Mouse (Mus musculus) intestine, embryonic 15.5 days (tissue): Measurements from ENCODE around the gene Gatc. TPM values are rescaled to one million over a fixed set of nuclear protein-coding genes. Genes with fewer than 3 reads are reported as not detected.
"Not testable (repeated sequence)": the region's sequence is repeated elsewhere in the genome, so short reads cannot be mapped to it uniquely, and the experiment has no call there.

Experiments
- ATAC-seq: fragments of 200-750 bp; cut with Nextera tagmentation; 2 replicates; pipeline ENCODE4 v1.8.0; 2017; ENCODE audit warnings: moderate TSS enrichment, moderate library complexity
- H3K27ac ChIP-seq: fragments of 300-500 bp; sonication (generic); 2 replicates; pipeline ENCODE4 v1.5.1; 2015; ENCODE audit warnings: mild to moderate bottlenecking, inconsistent platforms
- H3K27me3 ChIP-seq: fragments of 300-500 bp; sonication (generic); replicated peaks from 2 replicates; pipeline ENCODE4 v1.6.1; 2015; ENCODE audit warnings: inconsistent platforms
- H3K36me3 ChIP-seq: fragments of 300-500 bp; sonication (generic); 2 replicates; pipeline ENCODE4 v1.6.1; 2015; ENCODE audit warnings: inconsistent platforms
- H3K4me1 ChIP-seq: fragments of 300-500 bp; sonication (generic); replicated peaks from 2 replicates; pipeline ENCODE4 v1.6.1; 2015; ENCODE audit warnings: inconsistent platforms
- H3K4me2 ChIP-seq: fragments of 300-500 bp; sonication (generic); replicated peaks from 2 replicates; pipeline ENCODE4 v1.6.1; 2015; ENCODE audit warnings: mild to moderate bottlenecking, inconsistent platforms
- H3K4me3 ChIP-seq: fragments of 300-500 bp; sonication (generic); replicated peaks from 2 replicates; pipeline ENCODE4 v1.5.1; 2015; ENCODE audit warnings: inconsistent platforms
- H3K9ac ChIP-seq: fragments of 300-500 bp; sonication (generic); 2 replicates; pipeline ENCODE4 v1.6.1; 2015; ENCODE audit warnings: inconsistent platforms
- H3K9me3 ChIP-seq: fragments of 300-500 bp; sonication (generic); 2 replicates; pipeline ENCODE4 v1.6.1; 2016; ENCODE audit warnings: inconsistent platforms
- WGBS: fragments of 180-500 bp; shearing (Covaris S2); methylation state at CpG from one replicate; pipeline ENCODE4 v1.1.7; 2015; 5-methylcytosine and 5-hydroxymethylcytosine counted together
- polyA plus RNA-seq: library from polyadenylated mRNA; unstranded; fragments of >200 nt; fragmentation: Nextera tagmentation; extraction: Ambion mirVana; gene quantifications from 2 replicates; pipeline ENCODE4 v1.2.1, GENCODE M21; 2015

Gatc gene
- 24.8 and 24.9 TPM in 2 replicates for polyA plus RNA-seq

DNA sequence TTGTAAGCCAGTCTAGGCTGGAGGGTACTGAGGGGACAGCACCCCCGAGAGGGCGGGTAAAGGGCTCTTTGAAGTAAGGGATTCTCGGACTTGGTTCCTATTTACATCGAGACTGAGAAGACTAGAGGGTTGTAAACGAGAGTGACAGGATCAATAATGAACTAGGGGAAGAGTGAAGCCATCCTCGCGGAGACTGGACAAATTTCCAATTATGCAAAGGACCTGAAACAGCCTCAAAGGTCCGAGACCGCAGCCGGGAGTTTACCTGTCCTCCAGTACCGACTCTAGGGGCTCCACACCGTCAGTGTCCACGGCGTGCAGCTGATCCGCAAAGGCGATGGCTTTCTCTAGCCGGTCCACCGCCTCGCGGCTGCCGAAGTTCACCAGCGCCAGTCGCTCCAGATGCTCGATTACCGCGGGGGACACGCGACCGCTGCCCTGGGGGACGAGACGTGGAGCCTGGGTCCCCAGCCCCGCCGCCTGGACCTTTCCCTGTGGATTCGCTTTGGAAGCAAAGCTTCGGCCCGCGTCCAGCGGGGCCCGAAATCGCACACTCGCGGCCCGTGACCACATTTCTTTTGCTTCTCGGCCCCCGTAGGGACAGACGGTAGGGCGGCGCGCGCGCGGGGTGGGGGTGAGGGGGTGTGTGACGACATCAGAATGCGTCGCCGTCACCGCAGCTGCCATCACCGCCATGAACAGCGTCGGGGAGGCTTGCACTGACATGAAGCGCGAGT lies at the start of gene Gatc, which contains the start of gene Triap1:
Gatc (minus strand) TSS at position 602 of the 737 bp plus-strand sequence.
Triap1 (plus strand) TSS at position 649 of the 737 bp plus-strand sequence.
- Histone ChIP-seq H3K9me3 (no peaks in the 10 kb centered on the region), H3K9ac (peak within 1 kb of the TSS; percentile 90), H3K27me3 (no peaks in the 10 kb centered on the region), H3K27ac (peak within 1 kb of the TSS; percentile 81), H3K4me1 (peaks cover 9% of the 10 kb centered on the region), H3K4me2 (peak within 1 kb of the TSS; percentile 55), H3K36me3 (peaks cover 29% of the 10 kb centered on the region), H3K4me3 (peak within 1 kb of the TSS; percentile 77)
- peak; percentile 94 for ATAC-seq
- WGBS = under 1% methylated on average over 62 of the region's 62 CpGs

DNA sequence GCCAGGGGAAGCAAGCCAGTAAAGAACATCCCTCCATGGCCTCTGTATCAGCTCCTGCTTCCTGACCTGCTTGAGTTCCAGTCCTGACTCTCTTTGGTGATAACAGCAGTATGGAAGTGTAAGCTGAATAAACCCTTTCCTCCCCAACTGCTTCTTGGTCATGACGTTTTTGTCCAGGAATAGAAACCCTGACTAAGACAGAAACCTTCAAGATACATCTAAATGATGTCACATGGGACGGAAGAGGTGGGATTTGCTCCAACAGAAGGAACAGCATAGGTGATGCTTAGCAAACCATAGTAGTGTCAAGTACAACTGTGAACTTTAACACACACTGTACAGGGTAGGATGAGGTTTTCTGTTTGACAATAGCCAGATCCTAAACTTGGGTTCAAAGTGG lies 37.9 kb upstream of the Gatc start:
- not testable (repeated sequence) for ATAC-seq, H3K27ac ChIP-seq, H3K4me2 ChIP-seq, H3K4me3 ChIP-seq, H3K4me1 ChIP-seq, H3K9ac ChIP-seq, H3K27me3 ChIP-seq, H3K9me3 ChIP-seq, H3K36me3 ChIP-seq
- 62% methylated on average over 2 of the region's 2 CpGs for WGBS

DNA sequence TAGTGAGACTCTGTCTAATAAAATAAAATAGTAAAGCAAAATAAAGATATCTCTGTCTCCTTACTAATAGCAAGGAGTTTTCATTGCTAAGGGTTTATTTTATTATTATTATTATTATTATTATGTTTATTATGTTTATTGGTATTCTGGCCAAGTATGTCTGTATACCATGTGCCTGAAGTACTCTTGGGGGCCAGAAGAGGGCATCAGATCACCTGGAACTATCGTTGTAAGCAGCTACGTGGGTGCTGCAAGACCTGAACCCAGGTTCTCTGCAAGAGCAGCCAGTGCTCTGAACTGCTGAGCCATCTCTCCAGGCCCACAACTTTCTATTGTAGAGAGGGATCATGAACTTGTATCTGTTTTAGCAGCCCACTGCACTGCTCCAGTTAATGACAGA lies 34.5 kb upstream of the Gatc start:
- Histone ChIP-seq H3K27me3 (no peaks in the 10 kb centered on the region), H3K4me1 (peaks cover 3% of the 10 kb centered on the region), H3K4me2 (no peak overlapping the region), H3K36me3 (no peaks in the 10 kb centered on the region), H3K27ac (no peak overlapping the region), H3K9me3 (no peaks in the 10 kb centered on the region), H3K9ac (no peak overlapping the region), H3K4me3 (no peak overlapping the region)
- 88% methylated on average over 2 of the region's 2 CpGs for WGBS
- no peak for ATAC-seq

GRCm38 (mm10) chr5:115374204-115374820 lies 33.3 kb upstream of the Gatc start:
- no peaks in the 10 kb centered on the region for H3K27me3 ChIP-seq
- H3K9ac ChIP-seq = peak overlapping the region; percentile 42; the same call in 1 of the 2 replicates
- no peaks in the 10 kb centered on the region for H3K36me3 ChIP-seq
- no peak overlapping the region for H3K27ac ChIP-seq
- H3K4me2 ChIP-seq = peak overlapping the region; percentile 66
- H3K9me3 ChIP-seq = no peaks in the 10 kb centered on the region
- peaks cover 3% of the 10 kb centered on the region for H3K4me1 ChIP-seq
- H3K4me3 ChIP-seq = peak overlapping the region; percentile 18; the same call in 1 of the 2 replicates
- WGBS = 26% methylated on average over 11 of the region's 11 CpGs
- ATAC-seq = no peak

- peak overlapping the region; percentile 42; the same call in 1 of the 2 replicates for H3K9ac ChIP-seq
- no peak overlapping the region for H3K27ac ChIP-seq
- peak overlapping the region; percentile 66 for H3K4me2 ChIP-seq
- H3K4me3 ChIP-seq = peak overlapping the region; percentile 18; the same call in 1 of the 2 replicates
- H3K36me3 ChIP-seq = no peaks in the 10 kb centered on the region
- peaks cover 3% of the 10 kb centered on the region for H3K4me1 ChIP-seq
- H3K27me3 ChIP-seq = no peaks in the 10 kb centered on the region
- 25% methylated on average over 26 of the region's 26 CpGs for WGBS
- no peak for ATAC-seq
- H3K9me3 ChIP-seq = no peaks in the 10 kb centered on the region
These were observed 32.6 kb upstream of the Gatc start for GRCm38 (mm10) chr5:115373441-115374203.

DNA sequence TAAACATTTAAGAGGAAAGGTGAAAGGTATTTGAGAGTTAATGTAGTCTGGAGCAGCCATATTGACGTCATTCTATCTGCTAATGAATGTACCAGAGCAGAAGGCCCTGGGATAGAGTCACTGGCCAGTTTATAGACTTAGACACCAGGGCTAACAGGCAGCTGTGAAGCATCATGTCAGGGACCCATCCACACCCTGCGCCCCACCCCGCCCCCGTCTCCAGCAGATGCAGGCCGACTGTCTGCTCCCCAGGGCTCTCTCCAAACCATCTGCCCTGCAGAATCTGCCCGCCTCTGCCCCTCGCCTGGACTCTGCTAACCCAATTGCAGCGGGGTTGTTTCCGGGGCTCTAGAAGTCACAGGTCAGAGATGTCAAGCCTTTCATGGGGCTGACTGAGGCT lies 30.8 kb upstream of the Gatc start:
- Histone ChIP-seq H3K27ac (no peak overlapping the region), H3K9ac (no peak overlapping the region), H3K4me2 (no peak overlapping the region), H3K36me3 (no peaks in the 10 kb centered on the region), H3K9me3 (no peaks in the 10 kb centered on the region), H3K4me1 (peaks cover 3% of the 10 kb centered on the region), H3K27me3 (no peaks in the 10 kb centered on the region), H3K4me3 (no peak overlapping the region)
- 25% methylated on average over 9 of the region's 9 CpGs for WGBS
- ATAC-seq = no peak

DNA sequence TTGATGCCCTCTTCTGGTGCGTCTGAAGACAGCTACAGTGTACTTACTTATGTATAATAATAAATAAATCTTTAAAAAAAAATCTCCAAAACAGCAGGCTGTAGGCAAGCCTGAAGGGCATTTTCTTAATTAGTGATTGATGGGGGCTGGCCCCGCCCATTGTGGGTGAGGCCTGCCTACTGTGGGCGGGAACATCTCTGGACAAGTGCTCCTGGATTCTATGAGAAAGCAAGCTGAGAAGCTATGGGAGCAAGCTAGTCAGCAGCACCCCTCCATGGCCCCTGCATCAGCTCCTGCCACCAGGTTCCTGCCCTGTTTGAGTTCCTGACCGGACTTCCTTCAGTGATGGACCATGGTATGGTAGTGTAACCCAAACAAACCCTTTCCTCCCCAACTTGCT lies 23.8 kb upstream of the Gatc start:
- no peaks in the 10 kb centered on the region for H3K27me3 ChIP-seq
- no peak overlapping the region for H3K4me3 ChIP-seq
- H3K36me3 ChIP-seq = no peaks in the 10 kb centered on the region
- WGBS = 82% methylated on average over 4 of the region's 4 CpGs
- no peak overlapping the region for H3K9ac ChIP-seq
- H3K4me1 ChIP-seq = no peaks in the 10 kb centered on the region
- H3K4me2 ChIP-seq = no peak overlapping the region
- H3K9me3 ChIP-seq = no peaks in the 10 kb centered on the region
- ATAC-seq = no peak
- no peak overlapping the region for H3K27ac ChIP-seq

- H3K27me3 ChIP-seq = no peaks in the 10 kb centered on the region
- H3K9me3 ChIP-seq = no peaks in the 10 kb centered on the region
- H3K4me3 ChIP-seq = no peak overlapping the region
- 23% methylated on average over 19 of the region's 19 CpGs for WGBS
- H3K4me1 ChIP-seq = 0 out of 2 replicates have a peak, but pooled peaks cover 5% of the 10 kb centered on the region
- no peak overlapping the region for H3K9ac ChIP-seq
- no peaks in the 10 kb centered on the region for H3K36me3 ChIP-seq
- H3K4me2 ChIP-seq = no peak overlapping the region
- no peak for ATAC-seq
- H3K27ac ChIP-seq = no peak overlapping the region
These were observed 22.1 kb upstream of the Gatc start for GRCm38 (mm10) chr5:115362819-115363714.

DNA sequence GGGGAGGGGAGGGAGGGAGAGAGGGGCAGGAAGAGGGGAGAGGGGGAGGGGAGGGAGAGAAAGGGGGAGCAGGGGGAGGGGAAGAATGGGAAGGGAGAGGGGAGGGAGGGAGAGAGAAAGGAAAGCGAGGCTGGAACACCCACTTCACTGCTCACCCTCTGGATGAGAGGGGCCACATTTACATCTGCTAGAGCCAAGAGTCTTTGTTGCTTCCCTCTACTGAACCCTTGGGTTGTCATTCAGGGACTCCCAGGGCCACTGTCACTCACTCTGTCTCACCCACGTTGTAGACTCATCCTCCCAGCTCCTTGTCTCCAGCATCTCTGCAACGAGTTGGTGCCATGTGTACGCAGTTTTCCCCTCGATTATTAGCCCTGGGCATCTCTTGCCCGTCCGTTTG lies 21.2 kb upstream of the Gatc start:
- Histone ChIP-seq H3K4me2 (no peak overlapping the region), H3K36me3 (no peaks in the 10 kb centered on the region), H3K27me3 (no peaks in the 10 kb centered on the region), H3K27ac (no peak overlapping the region), H3K4me3 (no peak overlapping the region), H3K4me1 (0 out of 2 replicates have a peak, but pooled peaks cover 5% of the 10 kb centered on the region), H3K9ac (no peak overlapping the region), H3K9me3 (no peaks in the 10 kb centered on the region)
- 32% methylated on average over 7 of the region's 7 CpGs for WGBS
- no peak for ATAC-seq

DNA sequence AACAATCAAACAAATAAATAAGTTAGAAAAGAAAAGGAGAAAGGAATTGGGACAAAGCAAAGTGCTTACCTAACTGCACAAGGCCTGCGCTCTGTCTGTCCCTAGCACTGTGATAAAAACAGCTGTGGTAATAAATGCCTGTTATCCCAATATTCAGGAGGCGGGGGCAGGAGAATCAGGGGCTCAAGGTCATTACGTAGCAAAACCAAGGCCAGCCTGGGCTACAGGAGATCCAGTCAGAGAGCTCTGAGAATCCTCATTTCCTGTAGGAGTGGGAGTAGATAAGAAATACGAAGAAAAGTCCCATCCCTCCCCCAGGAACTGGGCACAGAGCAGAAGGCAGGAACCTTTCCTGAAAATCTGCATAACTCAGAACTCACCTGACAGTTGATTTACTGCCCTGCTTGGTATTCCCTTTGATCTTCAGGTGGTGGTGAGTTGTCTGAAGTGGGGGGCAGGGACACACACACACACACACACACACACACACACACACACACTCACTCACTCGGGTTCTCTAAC lies 18.9 kb upstream of the Gatc start:
- Histone ChIP-seq H3K9ac (no peak overlapping the region), H3K9me3 (no peaks in the 10 kb centered on the region), H3K27ac (no peak overlapping the region), H3K4me1 (0 out of 2 replicates have a peak, but pooled peaks cover 5% of the 10 kb centered on the region), H3K27me3 (no peaks in the 10 kb centered on the region), H3K4me2 (no peak overlapping the region), H3K36me3 (no peaks in the 10 kb centered on the region), H3K4me3 (no peak overlapping the region)
- 44% methylated on average over 5 of the region's 5 CpGs for WGBS
- ATAC-seq = peak; percentile 62; the same call in 1 of the 2 replicates

DNA sequence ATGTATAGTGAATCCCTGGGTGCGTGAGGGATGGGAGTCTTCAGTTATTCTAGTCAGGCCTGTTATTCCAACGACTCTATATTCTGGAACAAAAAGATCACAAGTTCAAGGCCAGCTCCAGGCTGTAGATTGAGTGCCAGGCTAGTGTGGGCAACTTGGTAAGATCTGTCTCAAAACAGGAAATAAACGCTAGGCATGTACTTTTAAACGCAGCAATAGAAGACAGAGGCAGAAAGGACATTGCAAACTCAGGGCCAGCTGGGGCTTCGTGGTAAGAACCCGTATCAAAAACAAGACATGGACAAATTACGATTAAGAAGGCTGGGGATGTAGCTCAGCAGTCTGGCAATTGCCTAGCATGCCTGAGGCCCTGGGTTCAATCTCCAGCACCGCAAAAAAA lies 18.5 kb upstream of the Gatc start:
- ATAC-seq = no peak
- 81% methylated on average over 8 of the region's 8 CpGs for WGBS
- no peaks in the 10 kb centered on the region for H3K9me3 ChIP-seq

More for the DNA sequence above, 18.5 kb upstream of the Gatc start:
- Histone ChIP-seq H3K9ac (no peak overlapping the region), H3K4me2 (no peak overlapping the region), H3K27me3 (no peaks in the 10 kb centered on the region), H3K27ac (no peak overlapping the region), H3K4me3 (no peak overlapping the region), H3K4me1 (0 out of 2 replicates have a peak, but pooled peaks cover 5% of the 10 kb centered on the region), H3K36me3 (no peaks in the 10 kb centered on the region)
